Mouse (Mus musculus): ENCODE data around the gene Ltf. TPM values are rescaled to one million over a fixed set of nuclear protein-coding genes. Genes with fewer than 3 reads are reported as not detected.

Ltf gene
- total RNA-seq, 2 experiments from 2014 or later = 0.07 TPM; not detected in 1

DNA sequence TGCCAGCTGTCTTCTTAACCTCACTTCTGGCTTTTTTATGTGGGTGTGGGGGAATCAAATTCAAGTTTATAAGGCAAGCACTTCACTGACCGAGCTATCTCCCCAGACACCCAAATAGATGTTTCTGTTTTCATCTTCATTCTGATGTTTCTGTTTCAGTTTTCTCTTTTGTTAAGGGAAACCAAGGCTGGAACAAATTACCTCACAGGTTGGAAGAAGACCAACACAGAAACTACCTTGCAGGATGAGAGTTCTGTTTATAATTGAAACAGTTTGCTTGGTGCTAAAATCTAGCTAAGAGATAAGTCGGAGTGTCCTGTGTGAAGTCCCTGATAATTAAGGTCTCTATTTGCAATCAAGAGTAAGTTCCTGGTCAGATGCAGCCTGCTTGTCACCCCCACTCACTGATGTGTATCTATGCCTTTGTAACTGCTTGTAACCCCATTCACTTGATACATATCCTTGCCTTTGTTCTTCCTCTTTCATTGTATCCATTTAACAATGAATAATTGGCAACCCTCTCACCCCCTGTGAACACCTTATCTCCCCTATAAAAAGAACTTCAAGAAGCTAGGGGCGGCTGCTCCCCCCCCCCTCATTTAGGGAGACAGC, 68.0 kb downstream of the Ltf start:
- DNase-seq (ENCODE audit: low spot score) = no peak

- no peak for DNase-seq (ENCODE audit: low spot score)
Measured at GRCm38 (mm10) chr9:111087960-111088359, 68.9 kb downstream of the Ltf start.

- no peak for DNase-seq (ENCODE audit: low spot score)
Measured at GRCm38 (mm10) chr9:111088886-111089285, 69.8 kb downstream of the Ltf start.

Other genes starting within 250 kb of the Ltf start
- gene Prss42, start 221.1 kb upstream of the Ltf start, total RNA-seq (2021) = not detected
- gene Prss44, start 205.3 kb upstream of the Ltf start, total RNA-seq (2021) = not detected
- not detected for gene Prss43, start 192.6 kb upstream of the Ltf start, total RNA-seq (2021)
- gene Prss45, start 184.7 kb upstream of the Ltf start, total RNA-seq (2021) = not detected
- gene Prss46, start 174.8 kb upstream of the Ltf start, total RNA-seq (2021) = not detected
- not detected for gene Prss50, start 161.3 kb upstream of the Ltf start, total RNA-seq (2021)
- gene Als2cl, start 139.4 kb upstream of the Ltf start, total RNA-seq (2021) = 1 to 10 TPM; 4.2 to 4.7 TPM
- 1 to 10 TPM in 1 of 2 experiments, under 1 TPM in 1; 0.91 to 1.0 TPM for gene Tmie, start 139.2 kb upstream of the Ltf start, total RNA-seq (2021)
- 1 to 10 TPM; 1.2 TPM for gene Fam240a, start 102.4 kb upstream of the Ltf start, total RNA-seq (2021)
- gene Tdgf1, start 73.1 kb upstream of the Ltf start, total RNA-seq (2021) = not detected
- gene Lrrc2, start 67.7 kb upstream of the Ltf start, total RNA-seq (2021) = 100 to 1,000 TPM in 1 of 2 experiments, 10 to 100 TPM in 1; 82.8 to 112 TPM
- gene Rtp3, start 28.7 kb upstream of the Ltf start, total RNA-seq (2021) = 1 to 10 TPM in 1 of 2 experiments, under 1 TPM in 1; 0.94 to 2.4 TPM
- gene Ccrl2, start 38.2 kb downstream of the Ltf start, total RNA-seq (2021) = 1 to 10 TPM; 7.7 to 7.9 TPM
- gene Lrrfip2, start 98.3 kb downstream of the Ltf start, total RNA-seq (2021) = 10 to 100 TPM; 72.4 to 82.2 TPM

Data from gastrocnemius, adult 18-20 months (tissue).